Mouse (Mus musculus): ENCODE results near the gene Rhox3c. TPM values are rescaled to one million over a fixed set of nuclear protein-coding genes. Genes with fewer than 3 reads are reported as not detected.
"Not testable (repeated sequence)": the region's sequence is repeated elsewhere in the genome, so short reads cannot be mapped to it uniquely, and the experiment has no call there.

Rhox3c gene
- polyA plus RNA-seq (2015; fragmentation: Nextera tagmentation; extraction: Ambion mirVana): not detected in 2 replicates

- H3K36me3 ChIP-seq (ENCODE audit: insufficient read depth, low read length); H3K9me3 ChIP-seq (ENCODE audit: low read length); ATAC-seq (ENCODE audit: low FRiP score, low TSS enrichment); H3K9ac ChIP-seq (replicated peaks; ENCODE audit: low read length); H3K27ac ChIP-seq (ENCODE audit: low read length); H3K27me3 ChIP-seq (ENCODE audit: insufficient read depth, low read length); H3K4me2 ChIP-seq (replicated peaks; ENCODE audit: low read depth, low read length); H3K4me3 ChIP-seq (ENCODE audit: low read length); H3K4me1 ChIP-seq (ENCODE audit: insufficient read depth, low read length): not testable (repeated sequence)
- 83% methylated on average over 3 of the region's 4 CpGs for whole genome bisulfite sequencing
These were observed at the start of gene Rhox3c for GRCm38 (mm10) chrX:37458285-37458684. Rhox3c (plus strand) TSS chrX:37458585.

GRCm38 (mm10) chrX:37411767-37412166 lies 46.6 kb upstream of the Rhox3c start, which contains the start of gene Rhox2b:
Rhox2b (plus strand) TSS chrX:37412067.
- not testable (repeated sequence) for H3K9ac ChIP-seq (replicated peaks; ENCODE audit: low read length); H3K27me3 ChIP-seq (ENCODE audit: insufficient read depth, low read length); H3K4me2 ChIP-seq (replicated peaks; ENCODE audit: low read depth, low read length); H3K36me3 ChIP-seq (ENCODE audit: insufficient read depth, low read length); H3K4me3 ChIP-seq (ENCODE audit: low read length); H3K4me1 ChIP-seq (ENCODE audit: insufficient read depth, low read length); H3K9me3 ChIP-seq (ENCODE audit: low read length); H3K27ac ChIP-seq (ENCODE audit: low read length); ATAC-seq (ENCODE audit: low FRiP score, low TSS enrichment)
- no CpG with 5 or more reads among the region's 9 CpGs for WGBS

GRCm38 (mm10) chrX:37432194-37432593 lies 26.2 kb upstream of the Rhox3c start, which contains the start of gene Rhox4b:
Rhox4b (plus strand) TSS chrX:37432494.
- H3K9ac ChIP-seq (replicated peaks; ENCODE audit: low read length); H3K27ac ChIP-seq (ENCODE audit: low read length); H3K27me3 ChIP-seq (ENCODE audit: insufficient read depth, low read length); H3K4me3 ChIP-seq (ENCODE audit: low read length); H3K36me3 ChIP-seq (ENCODE audit: insufficient read depth, low read length); H3K9me3 ChIP-seq (ENCODE audit: low read length); H3K4me2 ChIP-seq (replicated peaks; ENCODE audit: low read depth, low read length); H3K4me1 ChIP-seq (ENCODE audit: insufficient read depth, low read length); ATAC-seq (ENCODE audit: low FRiP score, low TSS enrichment): not testable (repeated sequence)
- 87% methylated on average over 14 of the region's 15 CpGs for WGBS

- not testable (repeated sequence) for H3K36me3 ChIP-seq (ENCODE audit: insufficient read depth, low read length); H3K27me3 ChIP-seq (ENCODE audit: insufficient read depth, low read length); H3K9ac ChIP-seq (replicated peaks; ENCODE audit: low read length); H3K4me2 ChIP-seq (replicated peaks; ENCODE audit: low read depth, low read length); ATAC-seq (ENCODE audit: low FRiP score, low TSS enrichment); H3K4me1 ChIP-seq (ENCODE audit: insufficient read depth, low read length); H3K4me3 ChIP-seq (ENCODE audit: low read length); H3K27ac ChIP-seq (ENCODE audit: low read length); H3K9me3 ChIP-seq (ENCODE audit: low read length)
- 98% methylated on average over 7 of the region's 10 CpGs for WGBS
These were observed 5.0 kb upstream of the Rhox3c start, which contains the start of gene Rhox2c for GRCm38 (mm10) chrX:37453380-37453779. Rhox2c (plus strand) TSS chrX:37453680.

DNA sequence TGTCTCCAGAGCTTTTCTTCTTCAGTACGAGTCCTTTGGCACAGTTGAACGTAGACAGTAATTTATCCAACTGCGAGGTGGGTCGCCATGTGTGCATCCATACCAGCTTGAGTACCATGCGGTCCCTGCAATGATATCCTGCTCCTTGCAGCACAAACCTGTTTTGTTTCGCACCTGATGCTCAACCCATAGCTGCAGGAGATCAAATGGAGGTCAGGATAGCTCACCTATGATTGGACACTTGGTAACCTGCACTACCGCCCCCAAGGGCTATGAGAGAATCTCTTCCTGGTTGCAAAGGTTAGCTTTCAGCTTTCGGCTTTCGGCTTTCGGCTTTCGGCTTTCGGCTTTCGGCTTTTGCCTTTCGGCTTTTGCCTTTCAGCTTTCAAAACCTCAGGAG lies 21.7 kb downstream of the Rhox3c start, which contains the start of gene Rhox4c:
Rhox4c (plus strand) TSS at position 301 of the 400 bp plus-strand sequence.
- H3K4me3 ChIP-seq (ENCODE audit: low read length); H3K36me3 ChIP-seq (ENCODE audit: insufficient read depth, low read length); H3K9me3 ChIP-seq (ENCODE audit: low read length); ATAC-seq (ENCODE audit: low FRiP score, low TSS enrichment); H3K4me1 ChIP-seq (ENCODE audit: insufficient read depth, low read length); H3K9ac ChIP-seq (replicated peaks; ENCODE audit: low read length); H3K27me3 ChIP-seq (ENCODE audit: insufficient read depth, low read length); H3K4me2 ChIP-seq (replicated peaks; ENCODE audit: low read depth, low read length); H3K27ac ChIP-seq (ENCODE audit: low read length): not testable (repeated sequence)
- WGBS: 95% methylated on average over 14 of the region's 14 CpGs

- ATAC-seq (ENCODE audit: low FRiP score, low TSS enrichment); H3K36me3 ChIP-seq (ENCODE audit: insufficient read depth, low read length); H3K9me3 ChIP-seq (ENCODE audit: low read length); H3K4me3 ChIP-seq (ENCODE audit: low read length); H3K27me3 ChIP-seq (ENCODE audit: insufficient read depth, low read length); H3K4me2 ChIP-seq (replicated peaks; ENCODE audit: low read depth, low read length); H3K9ac ChIP-seq (replicated peaks; ENCODE audit: low read length); H3K27ac ChIP-seq (ENCODE audit: low read length); H3K4me1 ChIP-seq (ENCODE audit: insufficient read depth, low read length): not testable (repeated sequence)
- 85% methylated on average over 16 of the region's 18 CpGs for WGBS
These were observed 55.7 kb downstream of the Rhox3c start, which contains the start of gene Rhox4d for GRCm38 (mm10) chrX:37514059-37514458. Rhox4d (plus strand) TSS chrX:37514359.

Other genes starting within 250 kb of the Rhox3c start
- not detected in 2 replicates for gene Gm9, start 247.5 kb upstream of the Rhox3c start, polyA plus RNA-seq (2015; fragmentation: Nextera tagmentation; extraction: Ambion mirVana)
- gene Rhox1, start 236.3 kb upstream of the Rhox3c start, polyA plus RNA-seq (2015; fragmentation: Nextera tagmentation; extraction: Ambion mirVana): not detected in 2 replicates
- not detected in 2 replicates for gene Rhox2a, start 213.6 kb upstream of the Rhox3c start, polyA plus RNA-seq (2015; fragmentation: Nextera tagmentation; extraction: Ambion mirVana)
- gene Rhox3a, start 208.7 kb upstream of the Rhox3c start, polyA plus RNA-seq (2015; fragmentation: Nextera tagmentation; extraction: Ambion mirVana): not detected in 2 replicates
- not detected in 2 replicates for gene Rhox4a, start 193.2 kb upstream of the Rhox3c start, polyA plus RNA-seq (2015; fragmentation: Nextera tagmentation; extraction: Ambion mirVana)
- gene Rhox3a2, start 78.6 kb upstream of the Rhox3c start, polyA plus RNA-seq (2015; fragmentation: Nextera tagmentation; extraction: Ambion mirVana): not detected in 2 replicates
- not detected in 2 replicates for gene Rhox4a2, start 67.7 kb upstream of the Rhox3c start, polyA plus RNA-seq (2015; fragmentation: Nextera tagmentation; extraction: Ambion mirVana)
- not detected in 2 replicates for gene Rhox2b, start 46.5 kb upstream of the Rhox3c start, polyA plus RNA-seq (2015; fragmentation: Nextera tagmentation; extraction: Ambion mirVana)
- not detected in 2 replicates for gene Rhox4b, start 26.1 kb upstream of the Rhox3c start, polyA plus RNA-seq (2015; fragmentation: Nextera tagmentation; extraction: Ambion mirVana)
- gene Rhox2c, start 4.9 kb upstream of the Rhox3c start, polyA plus RNA-seq (2015; fragmentation: Nextera tagmentation; extraction: Ambion mirVana): not detected in 2 replicates
- not detected in 2 replicates for gene Rhox4c, start 21.8 kb downstream of the Rhox3c start, polyA plus RNA-seq (2015; fragmentation: Nextera tagmentation; extraction: Ambion mirVana)
- not detected in 2 replicates for gene Rhox2d, start 34.8 kb downstream of the Rhox3c start, polyA plus RNA-seq (2015; fragmentation: Nextera tagmentation; extraction: Ambion mirVana)
- not detected in 2 replicates for gene Rhox4d, start 55.8 kb downstream of the Rhox3c start, polyA plus RNA-seq (2015; fragmentation: Nextera tagmentation; extraction: Ambion mirVana)
- not detected in 2 replicates for gene Rhox2e, start 71.9 kb downstream of the Rhox3c start, polyA plus RNA-seq (2015; fragmentation: Nextera tagmentation; extraction: Ambion mirVana)
- gene Rhox3e, start 83.4 kb downstream of the Rhox3c start, polyA plus RNA-seq (2015; fragmentation: Nextera tagmentation; extraction: Ambion mirVana): not detected in 2 replicates
- not detected in 2 replicates for gene Rhox4e, start 98.8 kb downstream of the Rhox3c start, polyA plus RNA-seq (2015; fragmentation: Nextera tagmentation; extraction: Ambion mirVana)
- gene Rhox2f, start 112.8 kb downstream of the Rhox3c start, polyA plus RNA-seq (2015; fragmentation: Nextera tagmentation; extraction: Ambion mirVana): not detected in 2 replicates
- not detected in 2 replicates for gene Rhox3f, start 122.4 kb downstream of the Rhox3c start, polyA plus RNA-seq (2015; fragmentation: Nextera tagmentation; extraction: Ambion mirVana)
- gene Rhox4f, start 149.1 kb downstream of the Rhox3c start, polyA plus RNA-seq (2015; fragmentation: Nextera tagmentation; extraction: Ambion mirVana): not detected in 2 replicates
- not detected in 2 replicates for gene Rhox3g, start 170.0 kb downstream of the Rhox3c start, polyA plus RNA-seq (2015; fragmentation: Nextera tagmentation; extraction: Ambion mirVana)
- not detected in 2 replicates for gene Rhox2g, start 184.9 kb downstream of the Rhox3c start, polyA plus RNA-seq (2015; fragmentation: Nextera tagmentation; extraction: Ambion mirVana)
- not detected in 2 replicates for gene Rhox4g, start 192.7 kb downstream of the Rhox3c start, polyA plus RNA-seq (2015; fragmentation: Nextera tagmentation; extraction: Ambion mirVana)
- not detected in 2 replicates for gene Rhox3h, start 210.2 kb downstream of the Rhox3c start, polyA plus RNA-seq (2015; fragmentation: Nextera tagmentation; extraction: Ambion mirVana)
- not detected in 2 replicates for gene Rhox2h, start 214.7 kb downstream of the Rhox3c start, polyA plus RNA-seq (2015; fragmentation: Nextera tagmentation; extraction: Ambion mirVana)